Mouse (Mus musculus) CD4-positive, CD25-positive, alpha-beta regulatory T cell, adult 2 months (primary cell): ENCODE results near the gene Nlrc5.

Experiments used
- DNase-seq: peaks from one replicate; pipeline ENCODE4 v3.0.0-alpha.2; 2012; ENCODE audit warnings: low read depth, low spot score

The Nlrc5 gene

DNA sequence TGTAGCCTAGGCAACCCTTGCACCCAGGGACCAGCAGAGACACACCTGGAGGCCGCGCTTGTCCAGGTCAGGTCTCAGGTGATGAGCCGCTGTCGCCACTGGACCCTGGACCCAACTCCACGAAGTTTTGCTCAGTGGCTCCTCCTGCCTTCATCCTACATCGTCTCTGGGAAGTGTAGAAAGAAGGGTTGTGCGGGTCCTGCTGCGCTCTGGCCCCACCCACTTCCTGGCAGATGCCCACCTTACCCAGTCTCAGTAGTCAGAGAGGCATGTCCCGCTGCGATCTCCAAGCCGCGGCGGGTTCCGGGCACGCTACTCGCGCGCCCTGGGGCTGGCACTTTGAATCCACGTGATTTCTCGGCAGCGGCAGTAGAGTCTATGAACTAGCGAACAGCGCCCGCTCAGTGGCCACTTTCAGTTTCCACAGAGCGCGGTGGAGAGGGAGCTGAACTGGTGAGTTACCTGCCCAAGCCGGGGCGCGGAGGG is at the start of gene Nlrc5:
Gene Nlrc5 (plus strand): TSS at position 376 of the 486 bp plus-strand sequence.
- peak; percentile 92 for DNase-seq

DNA sequence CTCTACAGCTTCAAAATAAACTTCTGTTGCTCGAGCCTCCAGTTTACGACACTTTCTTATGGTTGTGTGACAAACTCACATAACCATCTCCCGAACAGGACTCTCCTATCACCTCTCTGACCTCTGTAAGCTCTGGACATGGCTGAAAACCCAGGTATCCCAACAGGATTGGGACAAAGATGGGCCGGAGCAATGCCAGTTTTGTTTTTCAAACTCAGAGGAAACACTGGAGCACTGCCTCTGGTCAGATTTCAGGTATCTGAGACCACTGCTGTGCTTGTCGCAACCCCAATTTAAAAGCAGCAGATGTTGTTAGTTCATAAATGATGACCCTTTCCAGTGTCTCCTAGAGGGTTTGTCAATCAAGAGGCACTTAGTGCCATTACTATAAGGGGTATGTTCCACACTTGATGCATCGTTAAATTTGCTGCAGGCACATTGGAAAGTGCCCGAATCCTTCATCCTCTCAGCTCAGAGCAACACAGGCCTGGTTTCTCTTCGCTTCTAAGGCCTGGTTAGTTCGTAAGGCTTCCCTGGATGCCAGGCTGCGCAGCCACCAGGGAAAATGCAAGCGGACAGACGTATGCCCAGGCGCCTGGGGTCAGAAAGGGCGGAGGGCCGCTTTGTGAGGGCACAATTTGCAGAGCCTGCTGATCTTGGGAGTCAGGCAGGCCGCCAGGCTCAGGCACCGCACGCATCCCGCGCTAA is 48.5 kb upstream of the Nlrc5 start:
- no peak for DNase-seq

DNA sequence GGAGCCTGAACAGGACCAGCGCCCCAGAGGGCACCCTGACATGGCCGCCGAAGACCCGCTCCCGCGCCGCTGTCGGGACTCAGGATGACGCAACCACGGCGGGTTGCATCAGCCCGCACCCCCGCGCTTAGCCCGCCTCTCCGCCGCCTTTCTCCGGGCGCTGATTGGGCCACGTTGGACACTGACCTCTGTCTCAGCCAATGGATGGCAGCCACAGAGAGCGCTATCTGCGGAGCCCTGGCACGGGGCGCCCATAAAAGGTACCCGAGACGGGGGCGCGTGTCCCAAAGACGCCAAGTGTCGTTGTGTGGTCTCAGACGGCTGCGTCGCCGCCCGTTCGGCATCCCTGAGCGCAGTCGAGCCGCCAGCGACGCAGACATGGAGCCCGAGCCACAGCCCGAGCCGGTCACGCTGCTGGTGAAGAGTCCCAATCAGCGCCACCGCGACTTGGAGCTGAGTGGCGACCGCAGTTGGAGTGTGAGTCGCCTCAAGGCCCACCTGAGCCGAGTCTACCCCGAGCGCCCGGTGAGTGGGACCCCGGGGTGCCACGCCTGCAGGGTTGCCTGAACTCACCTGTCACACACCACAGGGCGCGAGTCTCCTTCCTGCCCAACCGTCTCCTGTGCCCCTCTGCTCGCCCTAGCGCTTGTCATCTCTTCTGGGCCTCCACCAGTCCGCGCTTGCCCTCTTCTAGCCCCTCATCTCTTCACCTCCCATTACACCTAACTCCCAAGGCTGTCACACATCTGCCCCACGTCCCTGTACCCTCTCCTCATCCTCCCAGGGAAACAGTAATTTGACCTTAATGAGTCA is 47.7 kb upstream of the Nlrc5 start, which contains the start of gene Herpud1:
Gene Herpud1 (plus strand): TSS at position 225 of the 813 bp plus-strand sequence.
- DNase-seq = peak; percentile 97

DNA sequence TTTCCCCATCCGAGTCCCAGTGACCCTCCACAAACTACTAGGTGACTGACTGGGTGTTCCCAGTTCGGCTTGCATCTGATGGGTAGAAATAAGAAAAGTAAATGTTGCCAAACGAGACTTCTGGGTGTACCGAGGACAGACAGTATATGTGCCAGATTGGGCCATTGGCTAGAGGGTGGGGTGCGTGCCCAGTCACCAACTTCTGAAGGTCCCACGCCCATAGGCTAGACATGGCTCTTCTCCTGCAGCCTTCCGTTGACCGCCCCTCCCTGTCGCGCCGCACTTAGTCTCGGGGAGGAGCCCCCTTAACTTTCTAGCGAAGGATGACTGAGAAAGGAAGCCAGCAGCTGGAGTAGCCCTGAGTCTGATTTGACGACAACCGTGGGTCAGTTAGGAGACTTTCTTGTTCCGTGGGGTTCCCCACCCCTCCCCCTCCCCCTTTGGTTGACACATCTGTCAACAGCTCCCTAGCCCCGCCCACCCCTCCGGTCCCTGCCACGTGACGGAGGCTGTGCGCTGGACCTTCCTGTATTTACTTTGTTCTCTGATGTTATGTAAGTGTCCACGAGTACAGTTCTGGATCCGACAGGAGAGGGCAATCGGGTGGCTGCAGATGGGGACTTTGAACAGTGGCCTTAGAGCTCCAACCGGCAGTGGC is 47.0 kb upstream of the Nlrc5 start:
- peak; percentile 77 for DNase-seq

DNA sequence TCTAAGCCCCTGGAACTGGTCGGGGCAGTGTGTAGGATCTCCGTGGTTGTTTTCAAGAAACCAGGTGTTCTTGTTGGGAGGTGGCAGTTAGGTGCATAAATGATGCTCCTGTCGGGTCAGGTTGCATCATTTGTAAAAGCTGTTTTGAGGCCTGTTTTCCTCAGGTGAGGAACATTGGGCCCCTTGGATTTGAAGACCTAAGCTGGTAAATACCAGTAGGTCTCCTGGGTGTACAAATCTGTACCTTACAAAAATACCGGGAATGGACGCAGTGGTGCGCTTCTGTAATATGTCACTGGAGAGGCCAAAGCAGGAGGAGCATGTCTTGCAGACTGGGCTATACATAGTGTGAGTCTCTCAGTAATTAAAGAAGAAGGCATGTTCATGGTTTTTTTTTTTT is 46.4 kb upstream of the Nlrc5 start:
- DNase-seq = no peak

DNA sequence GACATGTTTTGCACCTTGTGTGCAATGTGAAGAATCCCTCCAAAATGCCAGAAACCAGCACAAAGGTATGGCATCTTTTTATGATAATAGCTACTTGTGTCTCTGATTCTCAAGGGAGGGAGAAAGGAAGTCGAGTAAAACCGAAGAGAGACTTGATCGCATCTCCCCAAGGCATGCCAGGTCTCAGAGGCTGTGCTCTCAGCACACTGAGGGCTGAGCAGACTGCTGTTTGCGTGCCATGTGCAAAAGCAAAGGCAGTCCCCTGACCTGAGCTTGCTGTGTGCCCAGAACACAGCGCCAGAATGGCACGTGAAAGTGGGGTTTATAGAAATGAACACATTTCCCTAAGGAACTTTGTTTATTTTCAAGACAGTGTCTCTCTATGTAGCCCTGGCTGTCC is 44.6 kb upstream of the Nlrc5 start:
- DNase-seq = no peak

DNA sequence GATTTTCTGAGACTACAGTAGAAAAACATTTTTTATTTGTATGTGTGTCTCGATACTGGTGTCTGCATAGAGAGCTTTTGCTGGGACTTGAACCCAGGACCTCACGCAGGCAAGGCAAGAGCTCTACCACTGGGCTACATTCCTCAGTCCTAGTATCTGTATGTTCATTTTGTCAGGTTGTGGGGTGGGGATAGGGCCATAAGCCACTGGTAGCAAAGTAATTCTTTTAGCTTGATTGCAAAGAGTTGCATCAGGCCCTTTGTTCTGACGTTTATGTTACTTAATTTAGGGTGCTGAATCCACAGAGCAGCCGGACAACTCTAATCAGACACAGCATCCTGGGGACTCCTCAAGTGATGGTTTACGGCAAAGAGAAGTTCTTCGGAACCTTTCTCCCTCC is 43.7 kb upstream of the Nlrc5 start:
- no peak for DNase-seq

DNA sequence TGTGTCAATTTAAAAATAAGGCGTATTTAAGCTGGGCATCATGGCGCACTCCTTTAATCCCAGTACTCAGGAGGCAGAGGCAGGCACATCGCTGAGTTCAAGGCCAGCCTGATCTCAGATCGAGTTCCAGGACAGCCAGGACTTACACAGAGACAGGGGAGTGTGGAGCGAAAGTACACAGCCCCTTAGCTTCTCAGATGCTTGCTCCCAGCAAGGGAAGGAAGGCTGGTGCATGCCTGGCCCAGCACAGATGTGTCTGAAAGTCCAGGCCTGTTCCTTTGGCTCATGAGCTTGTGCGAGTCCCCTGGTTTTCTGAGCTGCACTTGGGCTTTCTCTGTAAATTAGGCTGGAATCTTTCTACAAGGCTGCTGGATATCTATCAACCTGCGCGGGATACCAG is 43.2 kb upstream of the Nlrc5 start:
- no peak for DNase-seq

DNA sequence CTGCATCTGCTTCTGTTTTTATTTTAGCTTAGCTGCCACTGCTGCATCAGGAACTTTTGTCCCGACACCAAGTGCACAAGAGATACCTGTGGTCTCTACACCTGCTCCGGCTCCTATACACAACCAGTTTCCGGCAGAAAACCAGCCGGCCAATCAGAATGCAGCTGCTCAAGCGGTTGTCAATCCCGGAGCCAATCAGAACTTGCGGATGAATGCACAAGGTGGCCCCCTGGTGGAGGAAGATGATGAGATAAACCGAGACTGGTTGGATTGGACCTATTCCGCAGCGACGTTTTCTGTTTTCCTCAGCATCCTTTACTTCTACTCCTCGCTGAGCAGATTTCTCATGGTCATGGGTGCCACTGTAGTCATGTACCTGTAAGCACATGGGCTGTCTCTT is 42.0 kb upstream of the Nlrc5 start:
- DNase-seq = peak; percentile 79

DNA sequence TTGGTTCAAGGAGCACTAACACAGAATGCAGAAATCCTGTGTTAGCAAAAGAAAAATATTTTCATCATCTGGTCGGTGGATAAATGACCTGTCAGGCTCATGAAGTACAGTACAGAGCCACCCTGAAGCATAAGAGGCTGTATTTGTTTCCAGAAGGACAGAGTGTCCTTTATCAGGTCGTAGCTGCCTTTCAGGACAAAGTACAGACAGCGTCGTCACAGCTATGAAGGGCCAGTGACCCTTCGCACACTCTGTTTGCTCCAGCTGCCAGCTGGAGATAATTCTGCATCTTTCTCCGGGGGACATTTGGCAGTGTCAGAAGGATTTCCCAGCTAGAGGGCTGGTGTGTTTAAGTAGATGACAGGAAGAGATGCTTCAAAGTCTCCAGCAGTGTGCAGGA is 41.5 kb upstream of the Nlrc5 start:
- no peak for DNase-seq

DNA sequence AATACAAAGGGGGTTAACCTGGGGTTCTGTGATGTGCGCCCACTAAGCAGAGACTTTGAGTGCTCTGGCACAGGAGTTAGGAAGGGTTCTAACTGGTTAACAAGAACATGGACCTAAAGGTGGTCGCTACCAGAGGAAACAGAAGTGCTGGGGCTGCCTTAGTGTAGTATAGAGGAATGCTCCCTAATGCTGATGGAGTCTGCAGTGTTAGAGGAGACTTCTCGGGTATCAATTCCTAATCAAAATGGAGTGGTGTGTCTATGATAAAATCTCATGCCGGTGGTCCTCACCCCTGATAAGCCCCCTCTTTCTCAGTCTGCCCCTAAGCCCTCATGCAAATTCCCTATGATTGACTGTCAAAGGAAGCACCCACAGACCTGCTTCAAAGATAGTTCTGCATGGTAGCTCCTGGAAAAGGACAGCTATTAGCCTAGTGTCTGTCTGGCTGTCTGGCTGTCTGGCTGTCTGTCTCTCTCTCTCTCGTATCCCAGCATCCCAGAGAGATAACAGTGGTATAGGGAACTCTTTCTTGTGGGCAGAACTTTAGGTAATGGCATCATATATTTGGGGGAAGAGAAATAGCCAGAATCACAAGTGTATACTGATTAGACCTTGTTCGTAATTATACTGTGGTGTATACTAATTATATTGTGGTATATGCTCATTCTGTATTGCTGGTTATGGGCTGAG is 38.2 kb upstream of the Nlrc5 start:
- DNase-seq = no peak

DNA sequence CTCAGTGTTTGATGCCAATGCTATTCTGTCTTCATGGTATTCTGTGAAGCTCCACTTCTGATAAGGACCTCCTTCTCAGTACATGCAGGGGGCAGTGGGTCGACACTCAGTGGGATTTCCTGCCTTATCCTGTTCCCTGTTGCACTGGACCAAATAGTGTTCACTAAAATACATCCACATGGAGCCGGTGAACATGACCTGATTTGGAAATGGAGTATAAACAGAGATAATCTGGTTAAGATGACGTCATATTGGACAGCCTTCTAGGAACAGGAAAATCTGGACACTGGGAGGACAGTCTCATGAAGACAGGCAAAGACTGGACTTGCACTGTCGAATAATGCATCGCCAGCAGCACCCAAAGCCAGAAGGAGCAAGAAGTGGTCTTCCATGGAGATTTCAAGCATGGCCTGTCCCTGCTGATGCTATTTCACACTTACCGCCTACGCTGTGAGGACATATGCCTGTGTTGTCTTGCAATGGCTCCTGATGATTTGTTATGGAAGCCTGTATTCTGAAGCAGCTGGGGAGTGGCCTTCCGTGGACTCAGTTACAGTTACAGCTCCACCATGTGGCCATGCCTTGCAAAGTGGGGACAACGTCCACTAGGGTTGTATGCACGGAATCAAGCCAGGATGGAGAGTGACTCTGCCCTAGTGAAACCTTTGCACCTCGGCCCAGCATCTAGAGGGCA is 37.0 kb upstream of the Nlrc5 start:
- peak; percentile 83 for DNase-seq

DNA sequence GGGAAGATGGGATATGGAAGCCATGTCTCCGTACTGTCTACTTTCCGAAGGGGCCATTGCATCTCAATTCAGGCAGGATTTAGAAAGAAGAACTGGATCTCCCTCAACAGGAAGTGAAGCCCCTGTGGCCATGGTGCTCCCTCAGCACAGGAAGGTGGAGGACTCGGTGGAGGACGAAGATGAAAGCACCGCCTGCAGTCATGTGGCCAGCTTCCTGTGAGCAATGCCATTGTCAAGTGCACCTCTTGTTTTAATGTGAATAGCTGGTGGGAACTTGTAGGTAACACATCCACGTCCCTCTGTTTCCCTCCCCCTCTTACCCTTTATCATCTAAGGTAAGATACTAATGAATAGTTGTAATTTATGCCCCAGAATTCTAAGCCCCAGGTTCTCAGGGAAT is 35.6 kb upstream of the Nlrc5 start:
- DNase-seq = peak; percentile 76

DNA sequence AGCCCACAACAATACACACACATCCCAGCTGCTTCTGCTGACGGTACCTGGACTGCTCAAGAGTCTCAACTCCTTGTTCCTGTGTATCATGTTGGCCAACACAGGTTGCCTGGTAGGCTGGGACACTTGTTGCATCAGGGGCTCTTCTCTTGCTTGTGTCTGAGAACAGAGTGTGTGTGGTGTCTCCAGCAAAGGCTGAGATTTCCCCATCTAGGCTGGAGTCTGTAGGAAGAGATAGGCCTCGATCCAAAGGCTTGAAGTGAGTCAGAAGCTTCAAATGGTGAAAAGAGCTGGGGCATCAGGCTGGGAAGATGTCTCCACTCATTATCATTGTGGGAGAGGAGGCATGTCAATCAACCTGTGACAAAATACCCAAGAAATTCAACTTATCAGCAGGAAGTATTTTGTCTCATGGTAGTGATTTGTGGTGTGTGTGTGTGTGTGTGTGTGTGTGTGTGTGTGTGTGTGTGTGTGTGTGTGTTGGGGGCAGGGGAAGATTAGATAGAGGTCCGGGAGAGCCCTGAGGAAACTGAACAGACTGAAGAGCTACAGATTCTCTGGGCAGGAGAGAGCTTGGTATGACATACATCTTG is 34.7 kb upstream of the Nlrc5 start:
- DNase-seq = no peak

DNA sequence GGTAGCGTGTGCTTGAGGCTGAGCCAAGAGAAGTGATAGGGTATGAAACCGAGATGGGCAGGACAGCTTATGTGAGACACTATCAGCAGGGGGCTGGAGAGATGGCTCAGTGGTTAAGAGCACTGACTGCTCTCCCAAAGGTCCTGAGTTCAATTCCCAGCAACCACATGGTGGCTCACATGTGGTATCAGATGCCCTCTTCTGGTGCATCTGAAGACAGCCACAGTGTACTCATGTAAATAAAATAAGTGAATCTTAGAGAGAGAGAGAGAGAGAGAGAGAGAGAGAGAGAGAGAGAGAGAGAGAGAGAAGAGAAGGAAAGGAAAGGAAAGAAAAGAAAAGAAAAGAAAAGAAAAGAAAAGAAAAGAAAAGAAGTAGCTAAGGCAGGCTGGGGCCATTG is 34.2 kb upstream of the Nlrc5 start:
- peak; percentile 36 for DNase-seq

DNA sequence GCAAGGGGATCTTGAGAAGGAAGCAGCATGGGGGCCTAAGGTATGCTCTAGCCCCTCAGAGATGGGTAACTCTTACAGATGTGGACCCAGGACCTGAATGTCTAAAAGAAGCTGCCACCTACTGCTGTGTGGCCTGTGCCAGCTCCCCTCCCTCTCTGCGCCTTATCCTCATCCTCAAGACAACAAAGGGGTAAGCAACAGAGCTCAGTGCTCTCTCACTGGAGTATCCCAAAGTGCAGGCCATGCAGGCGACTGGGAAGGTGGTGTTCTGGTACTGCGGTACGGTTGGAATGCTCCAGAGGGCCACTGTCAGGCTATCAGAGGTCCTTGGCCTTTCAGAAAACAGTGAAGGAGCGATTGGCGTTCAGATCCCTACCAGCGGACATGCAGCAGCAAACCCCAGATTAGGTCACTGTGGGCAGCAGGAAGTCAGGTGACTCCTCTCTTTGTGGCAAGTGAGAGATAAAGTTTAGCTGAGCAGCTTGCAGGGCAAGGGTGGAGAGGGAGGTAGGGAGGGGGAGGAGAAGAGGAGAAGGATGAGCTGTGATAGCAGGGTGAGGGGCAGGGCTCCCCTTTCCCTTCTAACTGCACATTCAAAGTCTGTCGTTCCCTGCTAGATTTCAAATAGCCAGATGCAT is 25.6 kb upstream of the Nlrc5 start:
- peak; percentile 52 for DNase-seq

DNA sequence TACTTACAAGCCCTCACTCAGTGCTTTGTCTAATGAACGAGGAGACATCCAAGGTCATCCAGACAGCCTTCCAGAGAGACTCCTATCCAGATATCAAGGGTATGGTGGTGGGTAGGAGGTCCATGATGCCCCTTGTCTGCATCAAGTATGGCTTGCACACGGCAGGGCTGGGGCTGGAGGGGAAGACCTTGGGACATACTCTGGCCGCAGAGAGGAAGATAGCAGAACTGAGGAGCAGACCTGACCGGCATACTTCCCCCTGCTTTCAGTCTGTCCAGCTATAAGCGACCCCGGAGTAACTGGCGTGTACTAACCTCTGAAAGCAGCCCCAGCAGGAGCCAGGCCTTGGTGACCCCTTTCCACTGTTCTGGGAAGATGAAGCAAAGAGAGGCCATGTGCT is 24.6 kb upstream of the Nlrc5 start:
- no peak for DNase-seq

DNA sequence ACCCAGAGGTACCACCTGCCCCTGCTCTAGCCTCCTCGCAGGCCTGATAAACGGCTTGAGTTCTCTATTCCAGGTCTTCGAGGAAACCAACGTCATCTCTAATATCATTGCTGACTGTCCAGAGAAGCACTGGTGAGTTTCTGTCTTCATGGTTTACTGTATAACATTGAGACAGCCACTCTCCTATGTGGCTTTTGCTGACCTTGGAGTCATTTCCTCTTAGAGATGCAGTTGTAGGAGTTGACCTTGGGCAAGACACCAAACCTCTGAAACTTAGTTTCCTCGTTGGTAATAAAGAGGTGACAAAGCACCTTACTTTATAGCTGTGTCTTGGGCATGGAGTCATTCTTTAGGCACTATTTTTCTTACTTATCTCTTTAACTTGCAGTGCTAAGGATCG is 21.6 kb upstream of the Nlrc5 start:
- no peak for DNase-seq

DNA sequence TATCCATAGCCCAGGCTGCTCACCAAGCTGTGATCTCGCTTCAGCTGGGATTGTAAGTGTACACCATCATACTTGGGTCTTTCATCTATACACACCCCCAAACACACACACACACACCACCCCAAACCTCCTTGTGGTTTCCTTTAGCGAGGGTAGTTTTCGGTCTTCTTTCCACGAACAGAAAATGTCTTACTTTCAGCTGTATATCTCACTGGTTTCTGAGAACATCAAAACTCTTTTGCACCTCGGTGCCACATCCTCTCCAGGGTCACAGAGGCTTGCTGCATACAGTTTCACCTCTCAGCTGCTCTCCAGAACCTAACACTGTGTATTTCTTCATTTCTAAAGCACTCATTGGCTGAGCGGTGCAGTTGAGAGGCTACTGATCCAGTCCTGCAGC is 20.6 kb upstream of the Nlrc5 start:
- DNase-seq = peak; percentile 81

DNA sequence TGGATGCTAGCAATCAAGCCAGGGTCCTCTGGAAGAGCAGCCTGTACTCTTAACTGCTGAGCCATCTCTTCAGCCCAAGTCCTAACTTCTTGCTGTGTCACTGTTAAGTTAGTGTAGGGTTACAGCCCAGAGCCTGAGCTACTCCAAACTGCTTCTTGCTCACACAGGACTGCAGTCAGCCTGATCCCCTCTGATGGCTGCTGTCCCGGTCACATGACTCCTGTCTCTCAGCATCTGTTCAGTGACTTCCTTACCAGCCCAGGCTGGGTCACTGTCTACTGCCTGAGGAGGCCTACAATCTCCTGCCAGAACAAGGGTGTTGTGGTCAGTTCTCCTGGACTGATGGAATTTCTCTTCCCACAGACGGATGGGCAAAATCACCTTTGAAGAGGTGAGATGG is 18.9 kb upstream of the Nlrc5 start:
- peak; percentile 63 for DNase-seq
